Mouse (Mus musculus) c-Kit-positive CD71-negative TER-119-negative erythroid progenitor cells, embryonic 14.5 days (primary cell): ENCODE results near the gene Olfr1290.

Source experiments
- DNase-seq: peaks from one replicate; pipeline ENCODE4 v3.0.0-alpha.2; 2013; ENCODE audit warnings: low read depth

Gene Olfr1290

DNA sequence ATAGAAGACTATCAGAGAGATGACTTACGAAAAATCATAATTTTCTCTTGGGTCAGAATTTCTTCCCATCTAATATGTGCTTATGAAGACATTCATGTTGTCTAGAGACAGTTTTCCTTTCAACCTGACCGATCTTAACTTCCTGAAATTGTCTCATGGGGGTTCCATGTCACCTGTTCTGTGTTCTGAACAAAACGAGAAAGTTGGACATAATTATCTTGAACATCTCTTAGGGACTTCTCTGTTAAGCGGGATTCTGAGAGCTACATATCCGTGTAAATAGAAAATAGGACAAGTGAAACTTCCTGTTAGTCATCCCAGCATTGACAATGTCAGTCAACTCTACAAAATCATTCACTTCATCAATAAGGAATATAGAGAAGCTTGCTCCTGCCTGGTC, at the start of gene Olfr1290:
Gene Olfr1290 (minus strand): TSS at position 101 of the 400 bp plus-strand sequence.
- no peak for DNase-seq

DNA sequence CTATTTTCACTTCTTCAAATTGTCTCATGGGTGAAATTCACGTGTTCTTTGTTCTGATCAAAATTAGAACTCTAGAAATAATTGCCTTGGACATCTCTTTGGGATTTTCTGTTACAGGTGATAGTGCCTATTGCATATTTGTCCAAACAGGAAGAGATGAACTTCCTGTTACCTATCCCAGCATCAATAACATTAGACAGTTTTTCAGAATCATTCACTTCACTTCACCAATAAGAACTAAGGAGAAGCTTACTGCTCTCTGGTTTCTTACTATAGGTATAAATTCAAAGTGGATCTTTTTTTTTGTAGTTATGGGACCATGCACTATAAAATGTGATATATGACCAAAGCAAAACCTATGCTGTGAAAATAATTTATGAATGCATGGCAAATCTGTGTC, 46.6 kb upstream of the Olfr1290 start, which contains the start of gene Olfr1294:
Gene Olfr1294 (minus strand): TSS at position 101 of the 400 bp plus-strand sequence.
- no peak for DNase-seq

- DNase-seq, result no peak
Observed at GRCm38 (mm10) chr2:111524903-111525302, 31.3 kb upstream of the Olfr1290 start, which contains the start of gene Olfr1293-ps. TSS of gene Olfr1293-ps (plus strand) at chr2:111525203.

DNA sequence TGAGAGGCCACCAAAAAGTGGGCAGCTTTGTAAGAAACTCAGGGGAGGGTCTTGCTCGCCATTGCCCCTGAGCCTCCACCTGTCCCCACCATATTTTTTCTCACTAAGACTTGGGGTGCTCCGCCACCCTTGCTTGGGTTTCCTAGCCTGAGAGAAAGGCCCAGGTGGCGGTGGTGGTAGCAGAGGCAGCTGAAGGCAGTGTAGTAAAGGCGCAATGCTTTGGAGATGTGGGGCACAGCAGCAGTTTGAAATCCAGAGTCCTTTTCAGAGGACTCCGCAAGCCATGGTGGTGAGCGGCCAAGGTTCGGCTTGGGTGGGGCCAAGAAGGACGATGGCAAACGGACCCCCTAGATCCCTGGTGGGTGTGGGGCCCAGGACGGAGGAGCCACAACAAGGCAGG, 23.8 kb upstream of the Olfr1290 start:
- DNase-seq, result no peak

- DNase-seq, result no peak
Observed at GRCm38 (mm10) chr2:111496880-111497279, 3.3 kb upstream of the Olfr1290 start, which contains the start of gene Olfr1291-ps1. TSS of gene Olfr1291-ps1 (plus strand) at chr2:111497180.

GRCm38 (mm10) chr2:111480519-111480918, 13.1 kb downstream of the Olfr1290 start, which contains the start of gene Olfr1289:
TSS of gene Olfr1289 (plus strand) at chr2:111480819.
- DNase-seq, result no peak

- DNase-seq, result no peak
Observed at GRCm38 (mm10) chr2:111473801-111474200, 19.8 kb downstream of the Olfr1290 start, which contains the start of gene Olfr1288. TSS of gene Olfr1288 (plus strand) at chr2:111474101.

GRCm38 (mm10) chr2:111448842-111449241, 44.8 kb downstream of the Olfr1290 start, which contains the start of gene Olfr1287:
TSS of gene Olfr1287 (plus strand) at chr2:111449142.
- no peak for DNase-seq
